Mouse (Mus musculus) kidney, adult 2 months (tissue): ENCODE measurements around the gene Tgm5. TPM values are rescaled to one million over a fixed set of nuclear protein-coding genes. Genes with fewer than 3 reads are reported as not detected.

Experiments
- DNase-seq: peaks from one replicate; pipeline ENCODE4 v3.0.0; 2021
- H3K27ac ChIP-seq: fragments of 200-500 bp; 2 replicates; pipeline ENCODE4 v1.5.1; 2012; ENCODE audit warnings: low read depth, low read length, control low read depth, inconsistent platforms; ENCODE audit not compliant: insufficient read depth
- H3K27me3 ChIP-seq: fragments of 200-500 bp; replicated peaks from 2 replicates; pipeline ENCODE4 v1.6.1; 2012; ENCODE audit warnings: mild to moderate bottlenecking, moderate library complexity, low read length, inconsistent platforms; ENCODE audit not compliant: control insufficient read depth, insufficient read depth
- H3K36me3 ChIP-seq: fragments of 200-500 bp; 2 replicates; pipeline ENCODE4 v1.6.1; 2012; ENCODE audit warnings: mild to moderate bottlenecking, moderate library complexity, low read length, inconsistent platforms; ENCODE audit not compliant: control insufficient read depth, insufficient read depth
- H3K4me1 ChIP-seq: fragments of 200-500 bp; 2 replicates; pipeline ENCODE4 v1.6.1; 2011; ENCODE audit warnings: low read length; ENCODE audit not compliant: control insufficient read depth, insufficient read depth
- H3K4me3 ChIP-seq: fragments of 200-500 bp; 2 replicates; pipeline ENCODE4 v1.5.1; 2011; ENCODE audit warnings: mild to moderate bottlenecking, low read depth, low read length, control low read depth; ENCODE audit not compliant: insufficient read depth
- CTCF ChIP-seq: fragments of 200-500 bp; conservative IDR thresholded peaks from 2 replicates; pipeline ENCODE4 v1.5.1; 2011; ENCODE audit warnings: low read depth, mild to moderate bottlenecking, control low read depth, low read length, moderate library complexity, mixed read lengths; ENCODE audit not compliant: insufficient read depth, insufficient read length
- POLR2A ChIP-seq: fragments of 200-500 bp; IDR thresholded peaks from one replicate; pipeline ENCODE4 v1.6.1; 2011; ENCODE audit warnings: low read depth, low read length, control low read depth
- WGBS: fragments of 180-500 bp; shearing (Covaris S2); methylation state at CpG from one replicate; pipeline ENCODE4 v1.1.7; 2018; 5-methylcytosine and 5-hydroxymethylcytosine counted together
- polyA plus RNA-seq: library from polyadenylated mRNA; depleted of rRNA; stranded (reverse); fragments of >200 nt; gene quantifications from 2 replicates; pipeline ENCODE4 v1.2.3, GENCODE M21; 2012

The Tgm5 gene
- polyA plus RNA-seq, 1 experiment: 0.06 TPM

GRCm38 (mm10) chr2:121069506-121069905, 16.1 kb downstream of the Tgm5 start:
- TF ChIP-seq POLR2A (no peak), CTCF (no peak)
- Histone ChIP-seq H3K36me3 (no peaks in the 10 kb centered on the region), H3K27me3 (no peaks in the 10 kb centered on the region), H3K4me3 (no peak overlapping the region), H3K27ac (no peak overlapping the region), H3K4me1 (no peaks in the 10 kb centered on the region)
- no peak for DNase-seq
- 87% methylated on average over 6 of the region's 6 CpGs for WGBS

- Histone ChIP-seq H3K4me3 (no peak overlapping the region), H3K27ac (no peak overlapping the region), H3K4me1 (no peaks in the 10 kb centered on the region), H3K27me3 (no peaks in the 10 kb centered on the region), H3K36me3 (no peaks in the 10 kb centered on the region)
- 73% methylated on average over 4 of the region's 4 CpGs for WGBS
- DNase-seq: no peak
- no peak for TF ChIP-seq CTCF
- TF ChIP-seq POLR2A: no peak
Measured at GRCm38 (mm10) chr2:121067116-121067515, 18.5 kb downstream of the Tgm5 start.

GRCm38 (mm10) chr2:121061315-121061714, 24.3 kb downstream of the Tgm5 start:
- H3K4me1 ChIP-seq: no peaks in the 10 kb centered on the region
- no peak overlapping the region for H3K4me3 ChIP-seq
- no peaks in the 10 kb centered on the region for H3K36me3 ChIP-seq
- 55% methylated on average over 2 of the region's 2 CpGs for WGBS
- no peaks in the 10 kb centered on the region for H3K27me3 ChIP-seq
- no peak for DNase-seq
- TF ChIP-seq CTCF (no peak), POLR2A (no peak)
- H3K27ac ChIP-seq: no peak overlapping the region

GRCm38 (mm10) chr2:121057997-121058396, 27.6 kb downstream of the Tgm5 start:
- no peaks in the 10 kb centered on the region for H3K27me3 ChIP-seq
- H3K4me3 ChIP-seq: no peak overlapping the region
- DNase-seq: no peak
- 73% methylated on average over 6 of the region's 6 CpGs for WGBS
- no peaks in the 10 kb centered on the region for H3K4me1 ChIP-seq
- no peaks in the 10 kb centered on the region for H3K36me3 ChIP-seq
- H3K27ac ChIP-seq: no peak overlapping the region
- TF ChIP-seq POLR2A: no peak
- TF ChIP-seq CTCF: no peak

- H3K27ac ChIP-seq: no peak overlapping the region
- WGBS: 90% methylated on average over 6 of the region's 6 CpGs
- TF ChIP-seq POLR2A (no peak), CTCF (no peak)
Measured at GRCm38 (mm10) chr2:121055915-121056314, 29.7 kb downstream of the Tgm5 start.

GRCm38 (mm10) chr2:121054060-121054459, 31.6 kb downstream of the Tgm5 start:
- no peak for DNase-seq
- Histone ChIP-seq H3K27me3 (no peaks in the 10 kb centered on the region), H3K4me1 (no peaks in the 10 kb centered on the region), H3K4me3 (no peak overlapping the region), H3K36me3 (no peaks in the 10 kb centered on the region), H3K27ac (no peak overlapping the region)
- TF ChIP-seq POLR2A (no peak), CTCF (no peak)
- WGBS: 56% methylated on average over 2 of the region's 2 CpGs

More at GRCm38 (mm10) chr2:121055915-121056314, 29.7 kb downstream of the Tgm5 start:
- no peaks in the 10 kb centered on the region for H3K27me3 ChIP-seq
- H3K4me1 ChIP-seq: no peaks in the 10 kb centered on the region
- no peak for DNase-seq
- no peaks in the 10 kb centered on the region for H3K36me3 ChIP-seq
- no peak overlapping the region for H3K4me3 ChIP-seq

- no peak for TF ChIP-seq CTCF
- no peak for TF ChIP-seq POLR2A
- Histone ChIP-seq H3K36me3 (no peaks in the 10 kb centered on the region), H3K4me1 (no peaks in the 10 kb centered on the region), H3K4me3 (no peak overlapping the region), H3K27ac (no peak overlapping the region), H3K27me3 (no peaks in the 10 kb centered on the region)
- 95% methylated on average over 5 of the region's 5 CpGs for WGBS
- no peak for DNase-seq
Measured at GRCm38 (mm10) chr2:121052176-121052575, 33.5 kb downstream of the Tgm5 start.
